In genomic region chr5:3696031-3696430, GRCm38 (mm10) we compare ENCODE assay signal across 31 mouse cellular contexts. TPM values are rescaled to one million over a fixed set of nuclear protein-coding genes. Genes with fewer than 3 reads are reported as not detected.
DNase-seq lines count a peak whose midpoint lies in the region; ATAC-seq and TF ChIP-seq lines count a peak whose summit lies in the region.
"Had no signal": no experiment of that assay in that cellular context is flagged by ENCODE, and none has a peak within 500 bp of the region (broad histone marks: within the 10 kb centered on the region; RNA-seq: fewer than 3 reads in every experiment).

No protein-coding gene starts in this region.

- H3K4me2 ChIP-seq in forebrain, embryonic 15.5 days (replicated peaks): no peak overlapping the region
- H3K4me2 ChIP-seq: embryonic facial prominence, embryonic 12.5 days; embryonic facial prominence, embryonic 15.5 days; heart, embryonic 13.5 days; hindbrain, embryonic 14.5 days had no signal

- WGBS in forebrain, embryonic 15.5 days: 63% methylated on average over 3 of the region's 3 CpGs

- peak; percentile 20; the same call in 1 of the 2 replicates for ATAC-seq in granulocyte monocyte progenitor cell, adult 5-6 weeks (replicated peaks; ENCODE audit: poor library complexity, severe bottlenecking)
- ATAC-seq in neutrophil, adult 5-6 weeks (ENCODE audit: extremely low read depth, insufficient number of reproducible peaks, low FRiP score, poor library complexity, severe bottlenecking): 0 out of 2 replicates have a peak, but pooled peaks have one; percentile 13
- no peak for ATAC-seq in forebrain, embryonic 15.5 days (replicated peaks)
- ATAC-seq: activated CD4-positive, CD25-positive, alpha-beta regulatory T cell, adult 4 months; forebrain, embryonic 14.5 days; hindbrain, postnatal 0 days; inflammation-experienced regulatory T-cells, adult 6 months had no signal

- TF ChIP-seq RAD21 in MEL (IDR thresholded peaks at IDR 0.05; ENCODE audit: low read depth, low read length): no peak

- no peaks in the 10 kb centered on the region for H3K27me3 ChIP-seq in MEL (ENCODE audit: control insufficient read depth in 1 of 2, insufficient read depth in 2 of 2, low read length in 2 of 2)
- no peaks in the 10 kb centered on the region for H3K27me3 ChIP-seq in forebrain, embryonic 15.5 days
- H3K27me3 ChIP-seq: embryonic facial prominence, embryonic 12.5 days; embryonic facial prominence, embryonic 15.5 days; heart, embryonic 13.5 days had no signal

- H3K36me3 ChIP-seq in MEL (ENCODE audit: control insufficient read depth in 1 of 2, insufficient read depth in 2 of 2, low read length in 2 of 2): peaks cover 5 to 33% of the 10 kb centered on the region in 2 experiments
- H3K36me3 ChIP-seq in forebrain, embryonic 15.5 days: peaks cover 43% of the 10 kb centered on the region

- no peak overlapping the region for H3K27ac ChIP-seq in MEL (ENCODE audit: control insufficient read depth, low read depth, low read length)
- no peak overlapping the region for H3K27ac ChIP-seq in forebrain, embryonic 15.5 days (replicated peaks)
- H3K27ac ChIP-seq: embryonic facial prominence, embryonic 12.5 days; embryonic facial prominence, embryonic 15.5 days; heart, adult 2 months; heart, embryonic 10.5 days; heart, embryonic 13.5 days; hindbrain, embryonic 14.5 days; hindbrain, postnatal 0 days had no signal

- no peak for TF ChIP-seq EP300 in MEL (IDR thresholded peaks at IDR 0.05; ENCODE audit: low read depth in 1 of 2, low read length in 2 of 2)

- TF ChIP-seq POLR2A in MEL (IDR thresholded peaks at IDR 0.05; ENCODE audit: control insufficient read depth in 1 of 2, insufficient read depth in 1 of 2, low read depth in 1 of 2, low read length in 2 of 2, poor library complexity in 1 of 2): no peak

- H3K9me3 ChIP-seq in MEL (replicated peaks; ENCODE audit: insufficient read depth, low read length): no peaks in the 10 kb centered on the region
- H3K9me3 ChIP-seq in forebrain, embryonic 15.5 days: no peaks in the 10 kb centered on the region
- H3K9me3 ChIP-seq: embryonic facial prominence, embryonic 12.5 days; embryonic facial prominence, embryonic 15.5 days; G1E; heart, embryonic 10.5 days; heart, embryonic 13.5 days had no signal

- H3K4me3 ChIP-seq in MEL (ENCODE audit: control insufficient read depth in 1 of 2, insufficient read depth in 1 of 2, low read depth in 2 of 2, low read length in 2 of 2): no peak overlapping the region
- no peak overlapping the region for H3K4me3 ChIP-seq in forebrain, embryonic 15.5 days
- H3K4me3 ChIP-seq: embryonic facial prominence, embryonic 12.5 days; embryonic facial prominence, embryonic 15.5 days; heart, adult 2 months; heart, embryonic 10.5 days; heart, embryonic 13.5 days had no signal

- TF ChIP-seq CTCF in MEL (IDR thresholded peaks at IDR 0.05 in 2 of 3, conservative IDR thresholded peaks at IDR 0.05 in 1 of 3; ENCODE audit: control insufficient read depth in 1 of 3, insufficient read depth in 1 of 3, low read depth in 2 of 3, low read length in 3 of 3, poor library complexity in 1 of 3, severe bottlenecking in 1 of 3): no peak

- H3K79me2 ChIP-seq in MEL (ENCODE audit: control insufficient read depth, insufficient read depth, low read length, poor library complexity): no peaks in the 10 kb centered on the region

- H3K4me1 ChIP-seq in MEL (ENCODE audit: control insufficient read depth in 1 of 2, insufficient read depth in 2 of 2, low read length in 2 of 2): peaks cover 2 to 4% of the 10 kb centered on the region in 2 experiments; a peak in 3 of 4 replicates
- no peaks in the 10 kb centered on the region for H3K4me1 ChIP-seq in forebrain, embryonic 15.5 days
- H3K4me1 ChIP-seq: embryonic facial prominence, embryonic 12.5 days; embryonic facial prominence, embryonic 15.5 days; heart, embryonic 10.5 days; heart, embryonic 13.5 days had no signal

- H3K9ac ChIP-seq in MEL (ENCODE audit: control insufficient read depth, low read depth, low read length, poor library complexity, severe bottlenecking): no peak overlapping the region
- no peak overlapping the region for H3K9ac ChIP-seq in forebrain, embryonic 15.5 days (replicated peaks)
- H3K9ac ChIP-seq: embryonic facial prominence, embryonic 12.5 days; embryonic facial prominence, embryonic 15.5 days; heart, embryonic 13.5 days; hindbrain, embryonic 14.5 days had no signal

- peak; percentile 71 for DNase-seq in MEL (ENCODE audit: low read depth, low spot score)
- DNase-seq in ovary, postnatal 10 days (ENCODE audit: low spot score): no peak
- DNase-seq in layer of hippocampus, adult 9-10 months (ENCODE audit: low spot score): no peak
- DNase-seq: adrenal gland, adult 8-10 months; adrenal gland, postnatal 25 days; cerebellum, adult 11-12 months; cerebellum, adult 8-10 months; cerebellum, postnatal 10 days; cerebellum, postnatal 36 days; gastrocnemius, postnatal 25 days; heart, adult 2 months; heart, postnatal 14 days; heart, postnatal 4 days had no signal

TF ChIP-seq in MEL, 35 proteins besides CTCF, POLR2A, EP300 and RAD21:
- peak; percentile 12; the same call in 1 of the 2 replicates for TF ChIP-seq GATA1 (IDR thresholded peaks at IDR 0.05; ENCODE audit: low read depth, low read length)
- TF ChIP-seq MAFK (IDR thresholded peaks at IDR 0.05; ENCODE audit: borderline replicate concordance, low read depth, low read length): no peak
- no peak for TF ChIP-seq KAT2A (conservative IDR thresholded peaks at IDR 0.05; ENCODE audit: low read depth, low read length)
- TF ChIP-seq SIN3A (IDR thresholded peaks at IDR 0.05; ENCODE audit: low read length): no peak
- TF ChIP-seq USF1 (IDR thresholded peaks at IDR 0.05; ENCODE audit: low read depth, low read length): no peak
- no peak for TF ChIP-seq ZMIZ1 (IDR thresholded peaks at IDR 0.05; ENCODE audit: low read depth, low read length)
- no peak for TF ChIP-seq NRF1 (IDR thresholded peaks at IDR 0.05; ENCODE audit: insufficient read depth, low read depth, low read length, poor library complexity, severe bottlenecking)

RNA-seq across cellular contexts. Expression of gene Gatad1, which starts 39.0 kb away (rescaled TPM):
- 103 and 119 TPM in 2 replicates for total RNA-seq in MEL (2012; rRNA removed)
- polyA plus RNA-seq in MEL (2012; ENCODE audit: insufficient read depth in 1 of 2, insufficient read length in 2 of 2, low read depth in 1 of 2, low replicate concordance in 2 of 2, missing spikeins in 1 of 2): 100 to 1,000 TPM; 186 to 564 TPM
- 51.4 and 75.4 TPM in 2 replicates for total RNA-seq in granulocyte monocyte progenitor cell, adult 5-6 weeks (2014; fragmentation: Nextera tagmentation)
- total RNA-seq in granulocyte monocyte progenitor cell, adult 5-6 weeks (2017): 113 and 147 TPM in 2 replicates
- total RNA-seq in neutrophil, adult 5-6 weeks (2017): 110 and 118 TPM in 2 replicates
- polyA plus RNA-seq in forebrain, embryonic 15.5 days (2015; fragmentation: Nextera tagmentation; extraction: Ambion mirVana): 58.6 and 59.9 TPM in 2 replicates

RNA-seq across cellular contexts. Expression of gene Tmbim7, which starts 45.0 kb away (rescaled TPM):
- total RNA-seq in MEL (2012; rRNA removed): 0.16 TPM in 1 of 2 replicates, not detected in the other
- under 1 TPM in 1 of 2 experiments, not detected in 1; 0.06 TPM for polyA plus RNA-seq in MEL (2012; ENCODE audit: insufficient read depth in 1 of 2, insufficient read length in 2 of 2, low read depth in 1 of 2, low replicate concordance in 2 of 2, missing spikeins in 1 of 2)
- 2.3 TPM in 1 of 2 replicates, not detected in the other for total RNA-seq in granulocyte monocyte progenitor cell, adult 5-6 weeks (2014; fragmentation: Nextera tagmentation)
- not detected in 2 replicates for total RNA-seq in granulocyte monocyte progenitor cell, adult 5-6 weeks (2017)
- not detected in 2 replicates for total RNA-seq in neutrophil, adult 5-6 weeks (2017)
- polyA plus RNA-seq in forebrain, embryonic 15.5 days (2015; fragmentation: Nextera tagmentation; extraction: Ambion mirVana): not detected in 2 replicates
- total RNA-seq: adrenal gland, adult 8-10 months; adrenal gland, postnatal 25 days; G1E; gastrocnemius, adult 8-10 months; gastrocnemius, postnatal 25 days; heart, adult 2 months; heart, postnatal 14 days; heart, postnatal 4 days; hindbrain, postnatal 0 days had no signal
- polyA plus RNA-seq: brain, embryonic 14.5 days; embryonic facial prominence, embryonic 12.5 days; embryonic facial prominence, embryonic 15.5 days; forebrain, embryonic 11.5 days; forebrain, embryonic 14.5 days; G1E; heart, embryonic 10.5 days; heart, embryonic 13.5 days; heart, embryonic 16.5 days; hindbrain, embryonic 11.5 days; hindbrain, embryonic 14.5 days; hindbrain, postnatal 0 days; inflammation-experienced regulatory T-cells, adult 6 months had no signal
